Mouse (Mus musculus) kidney, adult 2 months (tissue): ENCODE results near the gene Cfi. TPM values are rescaled to one million over a fixed set of nuclear protein-coding genes. Genes with fewer than 3 reads are reported as not detected.
A peak's percentile ranks its signal among the peaks of the same experiment; 100 is the strongest.

ENCODE experiments used
- DNase-seq: peaks from one replicate; pipeline ENCODE4 v3.0.0; 2021
- H3K27ac ChIP-seq: fragments of 200-500 bp; 2 replicates; pipeline ENCODE4 v1.5.1; 2012; ENCODE audit warnings: low read depth, low read length, control low read depth, inconsistent platforms; ENCODE audit not compliant: insufficient read depth
- H3K27me3 ChIP-seq: fragments of 200-500 bp; replicated peaks from 2 replicates; pipeline ENCODE4 v1.6.1; 2012; ENCODE audit warnings: mild to moderate bottlenecking, moderate library complexity, low read length, inconsistent platforms; ENCODE audit not compliant: control insufficient read depth, insufficient read depth
- H3K36me3 ChIP-seq: fragments of 200-500 bp; 2 replicates; pipeline ENCODE4 v1.6.1; 2012; ENCODE audit warnings: mild to moderate bottlenecking, moderate library complexity, low read length, inconsistent platforms; ENCODE audit not compliant: control insufficient read depth, insufficient read depth
- H3K4me1 ChIP-seq: fragments of 200-500 bp; 2 replicates; pipeline ENCODE4 v1.6.1; 2011; ENCODE audit warnings: low read length; ENCODE audit not compliant: control insufficient read depth, insufficient read depth
- H3K4me3 ChIP-seq: fragments of 200-500 bp; 2 replicates; pipeline ENCODE4 v1.5.1; 2011; ENCODE audit warnings: mild to moderate bottlenecking, low read depth, low read length, control low read depth; ENCODE audit not compliant: insufficient read depth
- CTCF ChIP-seq: fragments of 200-500 bp; conservative IDR thresholded peaks from 2 replicates; pipeline ENCODE4 v1.5.1; 2011; ENCODE audit warnings: low read depth, mild to moderate bottlenecking, control low read depth, low read length, moderate library complexity, mixed read lengths; ENCODE audit not compliant: insufficient read depth, insufficient read length
- POLR2A ChIP-seq: fragments of 200-500 bp; IDR thresholded peaks from one replicate; pipeline ENCODE4 v1.6.1; 2011; ENCODE audit warnings: low read depth, low read length, control low read depth
- WGBS: fragments of 180-500 bp; shearing (Covaris S2); methylation state at CpG from one replicate; pipeline ENCODE4 v1.1.7; 2018; 5-methylcytosine and 5-hydroxymethylcytosine counted together
- polyA plus RNA-seq: library from polyadenylated mRNA; depleted of rRNA; stranded (reverse); fragments of >200 nt; gene quantifications from 2 replicates; pipeline ENCODE4 v1.2.3, GENCODE M21; 2012; rRNA removed

The Cfi gene
- 10.3 and 11.2 TPM in 2 replicates for polyA plus RNA-seq

DNA sequence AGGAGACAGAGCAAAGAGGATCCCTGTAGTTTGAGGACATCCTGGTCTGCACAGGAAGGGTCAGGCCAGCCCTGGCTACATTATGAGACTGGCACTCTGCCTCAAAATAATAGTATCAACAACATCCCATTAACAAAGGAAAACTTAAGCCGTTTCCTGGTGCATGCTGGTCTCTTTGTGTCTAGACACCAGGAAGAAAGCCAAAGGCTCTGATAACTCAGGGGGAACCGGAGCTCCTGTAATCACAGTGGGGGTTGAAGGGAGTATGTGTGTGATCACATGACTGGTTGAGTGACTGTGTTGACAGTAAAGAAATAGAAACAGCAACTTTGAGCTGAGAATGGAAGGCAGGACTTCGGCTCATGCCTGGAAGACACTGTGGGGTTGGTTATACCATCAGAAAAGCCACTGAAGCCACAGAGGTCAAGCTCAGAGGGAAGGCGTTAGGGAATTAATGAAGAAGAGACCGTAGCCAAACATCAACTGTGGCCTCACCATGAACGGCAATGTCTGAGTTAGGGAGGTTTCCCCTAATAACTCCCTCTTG is at the start of gene Cfi:
Gene Cfi, plus strand, starts transcription at position 497 of the 547 bp plus-strand sequence.
- no peak within 1 kb of the TSS; the same call in 1 of the 2 replicates for H3K4me3 ChIP-seq
- TF ChIP-seq POLR2A: no peak
- TF ChIP-seq CTCF: no peak
- 0 out of 2 replicates have a peak, but pooled peaks cover 2% of the 10 kb centered on the region for H3K4me1 ChIP-seq
- WGBS: 30% methylated on average over 6 of the region's 6 CpGs
- H3K27ac ChIP-seq: peak within 1 kb of the TSS; percentile 37; the same call in 1 of the 2 replicates
- H3K36me3 ChIP-seq: no peaks in the 10 kb centered on the region
- no peaks in the 10 kb centered on the region for H3K27me3 ChIP-seq
- no peak for DNase-seq

DNA sequence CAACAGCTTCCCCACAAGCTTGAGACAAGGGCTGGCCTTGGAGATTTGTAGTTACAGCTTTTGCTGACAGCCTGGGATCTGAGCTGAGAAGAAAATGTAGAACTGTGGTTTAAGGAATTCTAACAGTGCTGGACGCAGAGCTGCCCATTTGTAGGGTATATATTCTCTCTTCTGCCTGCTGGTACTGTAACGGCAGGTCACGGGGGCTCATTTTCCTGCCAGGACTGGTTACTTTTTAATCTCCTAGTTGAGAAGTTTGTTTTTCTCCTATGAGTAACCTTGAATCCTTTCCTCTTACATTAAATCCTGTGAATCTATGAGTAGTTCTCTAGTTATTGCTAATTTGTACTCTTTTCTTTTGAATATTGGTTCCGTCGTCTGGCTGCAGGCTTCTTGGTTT is 41.9 kb upstream of the Cfi start:
- H3K27ac ChIP-seq: peak overlapping the region; percentile 68
- H3K4me3 ChIP-seq: no peak overlapping the region
- no peaks in the 10 kb centered on the region for H3K36me3 ChIP-seq
- TF ChIP-seq POLR2A (no peak), CTCF (no peak)
- H3K27me3 ChIP-seq: no peaks in the 10 kb centered on the region
- WGBS: 48% methylated on average over 5 of the region's 5 CpGs
- H3K4me1 ChIP-seq: peaks cover 14% of the 10 kb centered on the region
- peak; percentile 92 for DNase-seq

DNA sequence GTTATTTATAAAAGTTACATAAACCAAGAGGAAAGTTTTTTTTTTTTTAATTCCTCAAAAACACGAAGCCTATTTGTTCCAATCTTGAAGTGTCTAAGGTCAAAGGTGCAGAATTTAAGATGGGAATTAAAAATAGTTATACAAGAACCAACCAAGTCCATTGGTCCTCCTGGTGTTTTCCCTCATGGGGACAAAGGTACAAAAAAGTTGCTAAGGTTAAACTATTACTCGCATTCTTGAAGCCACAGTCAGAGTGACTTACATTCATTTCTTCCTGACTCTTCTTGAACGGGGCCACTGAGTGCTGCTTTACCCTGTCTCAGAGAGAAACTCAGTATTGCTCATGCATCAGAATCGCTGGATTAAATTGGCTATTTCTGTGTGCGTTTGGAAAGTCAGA is 38.3 kb upstream of the Cfi start:
- 35% methylated on average over 5 of the region's 5 CpGs for WGBS
- H3K27me3 ChIP-seq: no peaks in the 10 kb centered on the region
- H3K27ac ChIP-seq: peak overlapping the region; percentile 99
- TF ChIP-seq POLR2A: no peak
- no peak for TF ChIP-seq CTCF
- peak; percentile 80 for DNase-seq
- peak overlapping the region; percentile 55 for H3K4me3 ChIP-seq
- H3K36me3 ChIP-seq: no peaks in the 10 kb centered on the region
- peaks cover 14% of the 10 kb centered on the region for H3K4me1 ChIP-seq

DNA sequence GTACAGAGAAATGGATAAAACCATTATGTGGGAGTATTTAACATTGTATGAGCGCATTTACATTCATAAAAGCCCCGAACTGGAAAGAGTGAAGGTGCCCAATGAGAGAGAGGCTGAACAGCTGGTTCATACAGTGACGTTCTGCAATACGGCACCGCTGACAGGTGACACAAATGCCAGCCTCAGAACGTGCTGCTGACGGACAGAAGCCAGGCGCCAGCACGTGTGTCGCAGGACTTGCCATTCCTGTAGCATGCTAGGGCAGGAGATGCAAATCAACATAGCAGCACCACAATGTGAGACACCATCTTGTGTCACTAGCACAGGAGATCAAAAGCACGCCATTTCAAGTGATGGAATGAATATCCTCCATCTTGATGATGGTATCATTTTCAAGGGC is 37.1 kb upstream of the Cfi start:
- Histone ChIP-seq H3K4me3 (peak overlapping the region; percentile 10; the same call in 1 of the 2 replicates), H3K27ac (peak overlapping the region; percentile 68; the same call in 1 of the 2 replicates), H3K36me3 (no peaks in the 10 kb centered on the region), H3K4me1 (peaks cover 14% of the 10 kb centered on the region), H3K27me3 (no peaks in the 10 kb centered on the region)
- 75% methylated on average over 11 of the region's 11 CpGs for WGBS
- no peak for TF ChIP-seq POLR2A
- TF ChIP-seq CTCF: no peak
- DNase-seq: no peak

GRCm38 (mm10) chr3:129799011-129799410 is 36.7 kb upstream of the Cfi start:
- Histone ChIP-seq H3K4me1 (peaks cover 14% of the 10 kb centered on the region), H3K4me3 (no peak overlapping the region), H3K36me3 (no peaks in the 10 kb centered on the region), H3K27ac (peak overlapping the region; percentile 68; the same call in 1 of the 2 replicates), H3K27me3 (no peaks in the 10 kb centered on the region)
- WGBS: 56% methylated on average over 2 of the region's 2 CpGs
- TF ChIP-seq CTCF (no peak), POLR2A (no peak)
- DNase-seq: peak; percentile 52

GRCm38 (mm10) chr3:129803765-129804164 is 31.9 kb upstream of the Cfi start, which contains the start of gene Lrit3:
Lrit3 (minus strand) TSS chr3:129804030.
- TF ChIP-seq CTCF: no peak
- H3K36me3 ChIP-seq: no peaks in the 10 kb centered on the region
- H3K27ac ChIP-seq: no peak within 1 kb of the TSS
- H3K4me3 ChIP-seq: no peak within 1 kb of the TSS
- no peaks in the 10 kb centered on the region; the same call in 1 of the 2 replicates for H3K4me1 ChIP-seq
- H3K27me3 ChIP-seq: no peaks in the 10 kb centered on the region
- DNase-seq: no peak
- WGBS: 78% methylated on average over 10 of the region's 10 CpGs

DNA sequence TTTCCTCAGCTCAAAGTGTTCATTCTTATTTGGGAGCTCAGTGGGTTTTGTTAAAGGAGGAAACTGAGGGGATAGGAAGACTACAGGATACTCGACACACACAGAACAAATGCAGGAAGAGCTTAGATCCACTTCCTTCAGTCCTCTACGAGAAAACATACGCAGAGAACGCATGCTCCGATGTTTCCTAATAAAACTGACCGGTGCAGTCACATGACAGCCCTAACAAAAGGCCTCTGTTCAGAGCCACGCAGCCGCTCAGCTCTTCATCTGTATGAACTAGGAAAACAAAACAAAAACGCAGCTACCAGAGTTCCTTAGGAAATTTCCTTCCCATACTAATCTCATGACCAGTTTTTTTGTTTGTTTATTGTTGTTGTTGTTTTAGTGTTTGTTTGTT is 14.8 kb upstream of the Cfi start:
- 66% methylated on average over 9 of the region's 9 CpGs for WGBS
- Histone ChIP-seq H3K4me1 (no peaks in the 10 kb centered on the region), H3K27ac (no peak overlapping the region), H3K4me3 (no peak overlapping the region), H3K36me3 (no peaks in the 10 kb centered on the region), H3K27me3 (no peaks in the 10 kb centered on the region)
- no peak for DNase-seq
- TF ChIP-seq CTCF (no peak), POLR2A (no peak)
